Mouse (Mus musculus): ENCODE results near the gene Gpcpd1. TPM values are rescaled to one million over a fixed set of nuclear protein-coding genes. Genes with fewer than 3 reads are reported as not detected.

Gpcpd1 gene
- polyA plus RNA-seq, 1 experiment from 2014 or later, result 47.4 TPM

DNA sequence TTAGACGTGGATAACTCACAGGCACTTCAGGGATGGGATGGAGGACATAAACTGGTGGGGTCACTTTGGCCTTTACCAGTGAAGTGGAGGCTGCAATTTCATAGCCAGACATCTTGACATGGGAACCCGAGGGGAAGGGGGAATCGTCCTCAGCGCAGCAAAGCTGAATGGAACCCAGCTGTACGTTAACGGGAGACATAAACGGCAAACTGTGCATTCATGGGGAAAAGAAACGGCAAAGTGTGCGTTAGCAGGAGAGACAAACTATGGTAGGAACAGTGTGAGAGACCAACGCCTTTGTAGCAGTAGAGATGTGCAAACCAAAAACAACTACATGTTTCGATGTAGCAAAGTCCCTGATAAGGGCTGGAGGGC is 74.6 kb downstream of the Gpcpd1 start:
- H3K9ac ChIP-seq (replicated peaks; ENCODE audit: low read depth, low read length), result 0 out of 2 replicates have a peak overlapping the region, but pooled peaks have one; percentile 7
- no peak for ATAC-seq (ENCODE audit: insufficient number of reproducible peaks, insufficient read depth, low FRiP score, low read depth)
- H3K36me3 ChIP-seq (ENCODE audit: control insufficient read depth, insufficient read depth, low read length), result no peaks in the 10 kb centered on the region
- 66% methylated on average over 11 of the region's 11 CpGs for WGBS
- H3K4me2 ChIP-seq (replicated peaks; ENCODE audit: low read depth, low read length), result 0 out of 2 replicates have a peak overlapping the region, but pooled peaks have one; percentile 14
- H3K27me3 ChIP-seq (ENCODE audit: control insufficient read depth, insufficient read depth, low read length), result no peaks in the 10 kb centered on the region
- H3K9me3 ChIP-seq (ENCODE audit: control insufficient read depth, low read depth, low read length), result no peaks in the 10 kb centered on the region
- no peaks in the 10 kb centered on the region for H3K4me1 ChIP-seq (ENCODE audit: control insufficient read depth, insufficient read depth, low read length)
- H3K4me3 ChIP-seq (ENCODE audit: low read depth, low read length), result no peak overlapping the region
- no peak overlapping the region for H3K27ac ChIP-seq (ENCODE audit: low read length)

DNA sequence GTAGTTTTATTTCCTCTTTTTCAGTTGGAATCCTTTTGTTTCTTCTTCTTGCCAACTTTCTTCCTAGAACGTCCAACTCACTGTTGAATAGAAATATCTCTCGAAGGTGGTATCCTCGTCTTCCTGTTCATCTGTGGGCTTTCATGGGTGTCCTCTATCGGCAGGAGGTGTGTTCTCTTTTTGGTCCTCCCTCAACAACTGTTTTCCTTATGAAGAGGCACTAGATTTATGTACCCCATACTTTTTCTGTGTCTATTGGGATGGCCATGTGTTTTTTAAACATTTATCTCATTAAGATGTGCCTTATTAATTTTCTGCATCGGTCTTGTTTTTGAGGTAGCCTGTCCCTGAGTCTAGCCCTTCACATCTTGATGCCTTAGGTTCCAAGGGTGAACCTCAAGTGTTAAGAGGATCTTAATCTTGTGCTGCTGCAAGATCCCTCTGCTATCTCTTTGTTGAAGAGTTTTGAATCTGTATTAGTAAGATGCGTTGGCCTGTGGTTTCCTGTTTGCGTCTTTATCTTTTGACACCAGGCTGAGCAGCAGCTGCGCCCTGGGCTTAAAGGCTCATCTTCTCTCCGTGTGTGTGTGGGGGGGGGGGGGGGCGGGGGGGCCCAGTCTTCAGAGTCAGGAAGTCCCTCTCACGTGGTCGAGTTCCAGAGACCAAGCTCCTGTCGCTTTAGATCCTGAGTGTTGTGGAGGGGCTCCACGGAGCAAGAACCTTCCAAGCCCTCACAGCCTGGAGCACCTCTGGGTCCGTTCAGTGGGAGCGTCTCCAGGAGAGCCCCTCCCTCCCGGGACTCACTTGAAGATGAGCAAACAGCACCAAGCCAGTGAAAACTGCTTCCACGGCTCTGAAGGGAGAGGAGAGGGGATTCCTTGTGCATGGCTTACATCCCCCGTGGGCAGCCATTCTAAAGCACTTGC is 75.2 kb downstream of the Gpcpd1 start:
- Histone ChIP-seq H3K27me3 (ENCODE audit: control insufficient read depth, insufficient read depth, low read length) (no peaks in the 10 kb centered on the region), H3K27ac (ENCODE audit: low read length) (no peak overlapping the region), H3K9ac (replicated peaks; ENCODE audit: low read depth, low read length) (0 out of 2 replicates have a peak overlapping the region, but pooled peaks have one; percentile 7), H3K4me1 (ENCODE audit: control insufficient read depth, insufficient read depth, low read length) (no peaks in the 10 kb centered on the region), H3K9me3 (ENCODE audit: control insufficient read depth, low read depth, low read length) (no peaks in the 10 kb centered on the region), H3K4me2 (replicated peaks; ENCODE audit: low read depth, low read length) (peak overlapping the region; percentile 14; the same call in 1 of the 2 replicates), H3K4me3 (ENCODE audit: low read depth, low read length) (no peak overlapping the region), H3K36me3 (ENCODE audit: control insufficient read depth, insufficient read depth, low read length) (no peaks in the 10 kb centered on the region)
- 34% methylated on average over 19 of the region's 19 CpGs for WGBS
- no peak for ATAC-seq (ENCODE audit: insufficient number of reproducible peaks, insufficient read depth, low FRiP score, low read depth)

DNA sequence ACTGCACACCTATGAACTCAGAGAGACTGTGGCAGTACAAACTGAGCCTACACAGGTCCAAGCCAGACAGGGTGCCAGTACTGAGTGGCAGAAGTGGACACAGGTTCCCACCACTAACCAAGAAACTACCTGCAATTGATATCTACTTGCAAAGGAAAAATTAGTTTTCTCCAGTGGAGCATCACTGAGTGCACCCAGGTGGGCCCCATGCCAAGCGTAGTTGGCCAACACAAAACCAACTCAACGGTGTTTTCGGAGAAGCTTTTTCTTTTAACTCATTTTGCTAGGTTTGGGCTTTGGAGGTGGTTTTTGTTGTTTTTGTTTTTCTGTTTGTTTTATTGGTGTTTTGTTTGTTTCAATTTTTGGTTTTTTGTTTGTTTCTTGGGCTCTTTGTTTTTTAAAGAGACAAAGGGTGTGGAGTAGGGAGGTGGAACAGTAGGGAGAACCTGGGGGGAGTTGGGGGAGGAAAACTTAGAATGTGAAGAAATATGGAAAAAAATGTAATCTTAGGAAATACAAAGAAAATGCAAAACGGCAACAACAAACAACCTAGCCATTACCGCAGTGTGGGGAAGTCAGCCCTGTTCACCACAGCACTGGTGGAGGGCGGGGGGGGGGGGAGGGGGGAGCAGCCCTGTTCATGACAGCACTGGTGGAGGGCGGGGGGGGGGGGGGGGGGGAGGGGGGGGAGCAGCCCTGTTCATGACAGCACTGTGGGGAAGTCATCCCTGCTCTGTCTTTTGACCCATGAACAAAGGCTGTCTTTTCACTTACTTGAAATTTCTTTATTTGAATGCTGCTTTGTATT is 76.3 kb downstream of the Gpcpd1 start:
- Histone ChIP-seq H3K9ac (replicated peaks; ENCODE audit: low read depth, low read length) (no peak overlapping the region), H3K27me3 (ENCODE audit: control insufficient read depth, insufficient read depth, low read length) (no peaks in the 10 kb centered on the region), H3K4me2 (replicated peaks; ENCODE audit: low read depth, low read length) (no peak overlapping the region), H3K4me1 (ENCODE audit: control insufficient read depth, insufficient read depth, low read length) (no peaks in the 10 kb centered on the region), H3K36me3 (ENCODE audit: control insufficient read depth, insufficient read depth, low read length) (no peaks in the 10 kb centered on the region), H3K4me3 (ENCODE audit: low read depth, low read length) (no peak overlapping the region), H3K27ac (ENCODE audit: low read length) (no peak overlapping the region), H3K9me3 (ENCODE audit: control insufficient read depth, low read depth, low read length) (no peaks in the 10 kb centered on the region)
- WGBS, result 93% methylated on average over 5 of the region's 7 CpGs
- no peak for ATAC-seq (ENCODE audit: insufficient number of reproducible peaks, insufficient read depth, low FRiP score, low read depth)

DNA sequence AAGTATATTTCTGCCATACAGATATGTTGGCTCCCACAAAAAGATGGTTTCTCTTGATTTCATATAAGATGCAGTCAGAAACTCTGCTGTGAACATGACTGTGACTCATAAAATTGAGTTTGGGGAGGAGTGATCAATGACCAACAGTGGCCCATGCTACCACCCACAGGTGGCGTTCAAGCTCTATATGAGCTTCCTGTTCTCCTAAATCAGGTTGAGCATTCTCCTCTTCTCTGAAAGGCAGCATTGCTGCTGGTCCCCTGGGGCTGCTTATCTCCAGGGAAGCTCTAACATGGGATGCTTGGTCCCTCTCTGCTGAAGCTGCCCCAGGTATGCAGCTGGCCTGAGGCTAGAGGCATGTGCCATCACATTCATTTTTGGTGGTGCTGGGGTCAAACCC is 77.8 kb downstream of the Gpcpd1 start:
- Histone ChIP-seq H3K9ac (replicated peaks; ENCODE audit: low read depth, low read length) (no peak overlapping the region), H3K27ac (ENCODE audit: low read length) (no peak overlapping the region), H3K4me2 (replicated peaks; ENCODE audit: low read depth, low read length) (no peak overlapping the region), H3K9me3 (ENCODE audit: control insufficient read depth, low read depth, low read length) (no peaks in the 10 kb centered on the region), H3K36me3 (ENCODE audit: control insufficient read depth, insufficient read depth, low read length) (no peaks in the 10 kb centered on the region), H3K27me3 (ENCODE audit: control insufficient read depth, insufficient read depth, low read length) (no peaks in the 10 kb centered on the region), H3K4me1 (ENCODE audit: control insufficient read depth, insufficient read depth, low read length) (no peaks in the 10 kb centered on the region), H3K4me3 (ENCODE audit: low read depth, low read length) (no peak overlapping the region)
- no peak for ATAC-seq (ENCODE audit: insufficient number of reproducible peaks, insufficient read depth, low FRiP score, low read depth)
- WGBS, result 79% methylated on average over 1 of the region's 1 CpGs

DNA sequence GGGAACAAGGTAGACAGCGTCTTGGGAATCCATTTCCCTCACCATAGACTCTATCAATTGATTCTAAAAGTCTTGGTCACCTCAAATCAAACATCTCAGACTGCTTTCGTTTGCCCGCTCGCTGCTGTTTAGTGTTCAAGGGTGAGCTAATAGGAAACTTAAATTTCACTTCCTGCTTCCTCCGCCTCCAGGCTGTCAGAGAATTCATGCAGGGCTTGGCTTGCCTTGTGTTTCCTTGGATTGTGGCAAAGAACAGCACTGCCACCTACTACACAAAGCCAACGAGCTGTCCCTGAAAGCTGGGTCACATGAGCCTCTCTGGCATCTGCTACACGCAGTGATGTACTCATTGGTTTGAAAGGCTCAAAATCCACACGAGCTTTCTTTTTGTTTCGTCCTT is 78.3 kb downstream of the Gpcpd1 start:
- Histone ChIP-seq H3K4me2 (replicated peaks; ENCODE audit: low read depth, low read length) (no peak overlapping the region), H3K4me1 (ENCODE audit: control insufficient read depth, insufficient read depth, low read length) (no peaks in the 10 kb centered on the region), H3K4me3 (ENCODE audit: low read depth, low read length) (no peak overlapping the region), H3K9ac (replicated peaks; ENCODE audit: low read depth, low read length) (no peak overlapping the region), H3K27me3 (ENCODE audit: control insufficient read depth, insufficient read depth, low read length) (no peaks in the 10 kb centered on the region), H3K36me3 (ENCODE audit: control insufficient read depth, insufficient read depth, low read length) (no peaks in the 10 kb centered on the region), H3K27ac (ENCODE audit: low read length) (no peak overlapping the region), H3K9me3 (ENCODE audit: control insufficient read depth, low read depth, low read length) (no peaks in the 10 kb centered on the region)
- ATAC-seq (ENCODE audit: insufficient number of reproducible peaks, insufficient read depth, low FRiP score, low read depth), result no peak
- WGBS, result 76% methylated on average over 9 of the region's 9 CpGs

DNA sequence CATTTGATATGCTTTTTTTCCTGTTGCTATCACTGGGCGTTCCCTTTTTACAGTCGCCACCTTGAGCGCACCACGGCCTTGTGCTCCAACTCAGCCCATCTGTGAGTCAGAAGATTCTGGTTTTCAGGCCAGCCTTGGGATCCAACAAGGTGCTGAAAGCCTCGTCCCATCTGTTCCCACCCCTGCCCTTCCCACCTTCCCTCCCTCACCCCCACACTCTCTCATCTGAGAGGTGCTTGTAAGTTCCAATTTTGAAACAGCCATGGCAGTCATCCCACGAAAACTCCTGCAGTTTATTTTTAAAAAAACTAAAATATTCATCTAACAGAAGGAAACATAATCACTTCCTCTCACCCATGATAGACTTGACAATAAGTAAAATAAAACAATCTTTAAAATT is 80.0 kb downstream of the Gpcpd1 start:
- Histone ChIP-seq H3K4me3 (ENCODE audit: low read depth, low read length) (no peak overlapping the region), H3K4me1 (ENCODE audit: control insufficient read depth, insufficient read depth, low read length) (no peaks in the 10 kb centered on the region), H3K27me3 (ENCODE audit: control insufficient read depth, insufficient read depth, low read length) (no peaks in the 10 kb centered on the region), H3K4me2 (replicated peaks; ENCODE audit: low read depth, low read length) (no peak overlapping the region), H3K36me3 (ENCODE audit: control insufficient read depth, insufficient read depth, low read length) (no peaks in the 10 kb centered on the region), H3K9me3 (ENCODE audit: control insufficient read depth, low read depth, low read length) (no peaks in the 10 kb centered on the region), H3K27ac (ENCODE audit: low read length) (no peak overlapping the region), H3K9ac (replicated peaks; ENCODE audit: low read depth, low read length) (no peak overlapping the region)
- ATAC-seq (ENCODE audit: insufficient number of reproducible peaks, insufficient read depth, low FRiP score, low read depth), result no peak
- WGBS, result 55% methylated on average over 6 of the region's 6 CpGs

DNA sequence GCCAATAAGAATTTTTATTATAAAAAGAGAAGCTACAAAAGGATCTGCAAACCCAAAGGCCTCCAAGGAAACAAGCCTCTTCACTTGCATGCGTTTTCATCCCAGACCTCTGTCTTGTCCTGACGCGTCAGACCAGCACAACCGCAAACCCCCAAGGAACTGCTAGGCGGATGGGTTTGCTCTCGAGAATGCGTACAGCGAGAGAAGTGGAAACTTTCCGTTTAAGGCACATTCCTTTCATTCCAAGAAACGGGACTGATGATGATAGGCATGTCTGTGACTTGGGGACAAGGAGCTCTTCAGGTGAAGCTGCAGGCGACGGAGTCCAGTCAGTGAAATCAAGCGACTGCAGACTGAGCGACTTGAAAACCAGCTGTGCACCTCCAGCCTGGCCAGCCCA is 80.4 kb downstream of the Gpcpd1 start:
- Histone ChIP-seq H3K4me2 (replicated peaks; ENCODE audit: low read depth, low read length) (no peak overlapping the region), H3K36me3 (ENCODE audit: control insufficient read depth, insufficient read depth, low read length) (no peaks in the 10 kb centered on the region), H3K4me1 (ENCODE audit: control insufficient read depth, insufficient read depth, low read length) (no peaks in the 10 kb centered on the region), H3K4me3 (ENCODE audit: low read depth, low read length) (no peak overlapping the region), H3K9me3 (ENCODE audit: control insufficient read depth, low read depth, low read length) (no peaks in the 10 kb centered on the region), H3K27me3 (ENCODE audit: control insufficient read depth, insufficient read depth, low read length) (no peaks in the 10 kb centered on the region), H3K9ac (replicated peaks; ENCODE audit: low read depth, low read length) (no peak overlapping the region), H3K27ac (ENCODE audit: low read length) (no peak overlapping the region)
- WGBS, result 30% methylated on average over 14 of the region's 14 CpGs
- ATAC-seq (ENCODE audit: insufficient number of reproducible peaks, insufficient read depth, low FRiP score, low read depth), result no peak

DNA sequence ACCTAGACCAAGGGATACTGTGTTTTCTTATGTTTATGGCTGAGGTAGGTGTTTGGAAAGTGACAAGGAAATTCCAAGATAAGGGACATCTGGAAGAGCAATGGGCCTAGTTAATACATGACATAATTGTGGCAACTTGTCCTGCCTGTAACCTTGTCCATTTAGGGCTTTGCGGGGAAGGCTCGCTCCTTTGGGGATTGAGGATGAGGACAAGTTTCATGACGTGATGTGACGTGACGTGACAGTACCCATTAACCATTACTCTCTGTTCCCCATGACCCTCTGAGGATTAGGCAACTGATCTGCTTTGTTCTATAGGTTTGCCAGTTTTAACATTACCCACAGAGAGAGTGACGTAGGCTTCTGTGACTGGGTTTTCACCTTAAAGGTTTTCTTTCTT is 81.7 kb downstream of the Gpcpd1 start:
- Histone ChIP-seq H3K9ac (replicated peaks; ENCODE audit: low read depth, low read length) (no peak overlapping the region), H3K27me3 (ENCODE audit: control insufficient read depth, insufficient read depth, low read length) (no peaks in the 10 kb centered on the region), H3K36me3 (ENCODE audit: control insufficient read depth, insufficient read depth, low read length) (no peaks in the 10 kb centered on the region), H3K4me1 (ENCODE audit: control insufficient read depth, insufficient read depth, low read length) (no peaks in the 10 kb centered on the region), H3K4me3 (ENCODE audit: low read depth, low read length) (no peak overlapping the region), H3K9me3 (ENCODE audit: control insufficient read depth, low read depth, low read length) (no peaks in the 10 kb centered on the region), H3K27ac (ENCODE audit: low read length) (no peak overlapping the region), H3K4me2 (replicated peaks; ENCODE audit: low read depth, low read length) (no peak overlapping the region)
- no peak for ATAC-seq (ENCODE audit: insufficient number of reproducible peaks, insufficient read depth, low FRiP score, low read depth)
- WGBS, result 90% methylated on average over 6 of the region's 6 CpGs
